Mouse (Mus musculus): ENCODE data around the gene Cnbd2.

- TF ChIP-seq CTCF (IDR thresholded peaks at IDR 0.05; ENCODE audit: extremely low read depth, insufficient read length, insufficient replicate concordance, low read depth, low read length) (no peak), POLR2A (IDR thresholded peaks at IDR 0.05; ENCODE audit: low read depth, low read length) (no peak)
Observed at GRCm38 (mm10) chr2:156309948-156310347, 2.2 kb upstream of the Cnbd2 start.
